Mouse (Mus musculus): Measurements from ENCODE around the gene Slc12a8. TPM values are rescaled to one million over a fixed set of nuclear protein-coding genes. Genes with fewer than 3 reads are reported as not detected.

Gene Slc12a8
- total RNA-seq, 2 experiments from 2014 or later: 0.48 to 0.87 TPM

- no peak for DNase-seq (ENCODE audit: low spot score in 2 of 2)
- intact Hi-C loops (cut with DNase I): no loop called here
Observed at GRCm38 (mm10) chr16:33662841-33663240, 145.7 kb downstream of the Slc12a8 start.

- DNase-seq (ENCODE audit: low spot score in 2 of 2): no peak
- intact Hi-C loops (cut with DNase I): no loop called here
Observed at GRCm38 (mm10) chr16:33666226-33666625, 149.1 kb downstream of the Slc12a8 start.

GRCm38 (mm10) chr16:33666985-33667538 lies 149.9 kb downstream of the Slc12a8 start:
- intact Hi-C loops (cut with DNase I): no loop called here

GRCm38 (mm10) chr16:33668448-33668847 lies 151.3 kb downstream of the Slc12a8 start:
- intact Hi-C loops (cut with DNase I): no loop called here
- DNase-seq (ENCODE audit: low spot score in 2 of 2): no peak

More at GRCm38 (mm10) chr16:33666985-33667538, 149.9 kb downstream of the Slc12a8 start:
- no peak for DNase-seq (ENCODE audit: low spot score in 2 of 2)

- intact Hi-C loops (cut with DNase I): no loop called here
- DNase-seq (ENCODE audit: low spot score in 2 of 2): no peak
Observed at GRCm38 (mm10) chr16:33669072-33669471, 151.9 kb downstream of the Slc12a8 start.

GRCm38 (mm10) chr16:33670340-33670739 lies 153.2 kb downstream of the Slc12a8 start:
- peak in 1 of 2 experiments; percentile 45 for DNase-seq (ENCODE audit: low spot score in 2 of 2)
- intact Hi-C loops (cut with DNase I): no loop called here

GRCm38 (mm10) chr16:33670933-33671332 lies 153.8 kb downstream of the Slc12a8 start:
- intact Hi-C loops (cut with DNase I): no loop called here
- no peak for DNase-seq (ENCODE audit: low spot score in 2 of 2)

GRCm38 (mm10) chr16:33672188-33672587 lies 155.1 kb downstream of the Slc12a8 start:
- intact Hi-C loops (cut with DNase I): no loop called here
- no peak for DNase-seq (ENCODE audit: low spot score in 2 of 2)

GRCm38 (mm10) chr16:33672643-33673042 lies 155.5 kb downstream of the Slc12a8 start:
- intact Hi-C loops (cut with DNase I): no loop called here

GRCm38 (mm10) chr16:33673530-33674109 lies 156.5 kb downstream of the Slc12a8 start:
- DNase-seq (ENCODE audit: low spot score in 2 of 2): no peak
- intact Hi-C loops (cut with DNase I): no loop called here

More at GRCm38 (mm10) chr16:33672643-33673042, 155.5 kb downstream of the Slc12a8 start:
- no peak for DNase-seq (ENCODE audit: low spot score in 2 of 2)

- intact Hi-C loops (cut with DNase I): no loop called here
- DNase-seq (ENCODE audit: low spot score in 2 of 2): no peak
Observed at GRCm38 (mm10) chr16:33675151-33675847, 158.2 kb downstream of the Slc12a8 start.

- DNase-seq (ENCODE audit: low spot score in 2 of 2): no peak
- intact Hi-C loops (cut with DNase I): no loop called here
Observed at GRCm38 (mm10) chr16:33675848-33676184, 158.7 kb downstream of the Slc12a8 start.

- DNase-seq (ENCODE audit: low spot score in 2 of 2): no peak
- intact Hi-C loops (cut with DNase I): no loop called here
Observed at GRCm38 (mm10) chr16:33676347-33677312, 159.5 kb downstream of the Slc12a8 start.

GRCm38 (mm10) chr16:33677313-33677690 lies 160.2 kb downstream of the Slc12a8 start:
- DNase-seq (ENCODE audit: low spot score in 2 of 2): no peak
- intact Hi-C loops (cut with DNase I): no loop called here

GRCm38 (mm10) chr16:33677901-33678300 lies 160.8 kb downstream of the Slc12a8 start:
- intact Hi-C loops (cut with DNase I): no loop called here
- DNase-seq (ENCODE audit: low spot score in 2 of 2): no peak

- DNase-seq (ENCODE audit: low spot score in 2 of 2): no peak
- intact Hi-C loops (cut with DNase I): no loop called here
Observed at GRCm38 (mm10) chr16:33680271-33680670, 163.1 kb downstream of the Slc12a8 start.

GRCm38 (mm10) chr16:33680816-33681215 lies 163.7 kb downstream of the Slc12a8 start:
- intact Hi-C loops (cut with DNase I): no loop called here

GRCm38 (mm10) chr16:33681661-33682060 lies 164.5 kb downstream of the Slc12a8 start:
- no peak for DNase-seq (ENCODE audit: low spot score in 2 of 2)
- intact Hi-C loops (cut with DNase I): no loop called here

More at GRCm38 (mm10) chr16:33680816-33681215, 163.7 kb downstream of the Slc12a8 start:
- DNase-seq (ENCODE audit: low spot score in 2 of 2): no peak

- intact Hi-C loops (cut with DNase I): no loop called here
- no peak for DNase-seq (ENCODE audit: low spot score in 2 of 2)
Observed at GRCm38 (mm10) chr16:33682651-33683050, 165.5 kb downstream of the Slc12a8 start.
